17 mouse cellular contexts compared by ENCODE assay signal in genomic region chr1:69559443-69560090, GRCm38 (mm10).
DNase-seq lines count a peak whose midpoint lies in the region; ATAC-seq and TF ChIP-seq lines count a peak whose summit lies in the region.
"Had no signal": no experiment of that assay in that cellular context is flagged by ENCODE, and none has a peak within 500 bp of the region (broad histone marks: within the 10 kb centered on the region; RNA-seq: fewer than 3 reads in every experiment).

No protein-coding gene starts in this region.

- TF ChIP-seq CTCF in MEL (IDR thresholded peaks at IDR 0.05 in 2 of 3, conservative IDR thresholded peaks at IDR 0.05 in 1 of 3; ENCODE audit: control insufficient read depth in 1 of 3, insufficient read depth in 1 of 3, low read depth in 2 of 3, low read length in 3 of 3, poor library complexity in 1 of 3, severe bottlenecking in 1 of 3): no peak
- TF ChIP-seq CTCF in liver, embryonic 14.5 days (IDR thresholded peaks at IDR 0.05; ENCODE audit: low read depth): no peak

- no peaks in the 10 kb centered on the region for H3K27me3 ChIP-seq in MEL (ENCODE audit: control insufficient read depth in 1 of 2, insufficient read depth in 2 of 2, low read length in 2 of 2)
- no peaks in the 10 kb centered on the region for H3K27me3 ChIP-seq in erythroblast, embryonic 14.5 days (ENCODE audit: control insufficient read depth)
- H3K27me3 ChIP-seq in liver, embryonic 14.5 days (ENCODE audit: control insufficient read depth, insufficient read depth, low read length): no peaks in the 10 kb centered on the region
- no peaks in the 10 kb centered on the region for H3K27me3 ChIP-seq in hindbrain, embryonic 14.5 days (ENCODE audit: control insufficient read depth, insufficient read depth, low read length)
- H3K27me3 ChIP-seq: embryonic facial prominence, embryonic 13.5 days had no signal

- TF ChIP-seq RAD21 in MEL (IDR thresholded peaks at IDR 0.05; ENCODE audit: low read depth, low read length): no peak

- peak; percentile 26 for DNase-seq in 416B (ENCODE audit: low read depth)
- peak; percentile 72 for DNase-seq in MEL (ENCODE audit: low read depth, low spot score)
- DNase-seq in liver, embryonic 14.5 days (ENCODE audit: low read depth in 3 of 3, low spot score in 3 of 3): peak; percentile 67 to 76 (median 69)
- no peak for DNase-seq in hindbrain, embryonic 14.5 days (ENCODE audit: low spot score)
- DNase-seq in left cerebral cortex, adult 9 months (ENCODE audit: low spot score in 2 of 2): no peak
- no peak for DNase-seq in lung, postnatal 4 days
- DNase-seq: adrenal gland, postnatal 14 days; cerebellum, adult 8-10 months; gastrocnemius, postnatal 36 days; kidney, adult 9 months; kidney, postnatal 36 days; right cerebral cortex, adult 18-20 months had no signal

- no peak for TF ChIP-seq POLR2A in MEL (IDR thresholded peaks at IDR 0.05; ENCODE audit: control insufficient read depth in 1 of 2, insufficient read depth in 1 of 2, low read depth in 1 of 2, low read length in 2 of 2, poor library complexity in 1 of 2)

- peaks cover 0 to 25% of the 10 kb centered on the region in 2 experiments; a peak in 2 of 4 replicates for H3K36me3 ChIP-seq in MEL (ENCODE audit: control insufficient read depth in 1 of 2, insufficient read depth in 2 of 2, low read length in 2 of 2)
- H3K36me3 ChIP-seq in erythroblast, embryonic 14.5 days (ENCODE audit: control insufficient read depth): no peaks in the 10 kb centered on the region
- H3K36me3 ChIP-seq in liver, embryonic 14.5 days (replicated peaks; ENCODE audit: control insufficient read depth, insufficient read depth, low read depth): no peaks in the 10 kb centered on the region
- H3K36me3 ChIP-seq in hindbrain, embryonic 14.5 days (replicated peaks; ENCODE audit: control insufficient read depth, insufficient read depth): no peaks in the 10 kb centered on the region
- H3K36me3 ChIP-seq: embryonic facial prominence, embryonic 13.5 days; heart, embryonic 10.5 days had no signal

- 21% methylated on average over 5 of the region's 5 CpGs for WGBS in liver, embryonic 14.5 days (ENCODE audit: insufficient replicate concordance)
- WGBS in hindbrain, embryonic 14.5 days: 96% methylated on average over 5 of the region's 5 CpGs

- H3K9ac ChIP-seq in MEL (ENCODE audit: control insufficient read depth, low read depth, low read length, poor library complexity, severe bottlenecking): no peak overlapping the region
- H3K9ac ChIP-seq in liver, embryonic 14.5 days (replicated peaks): no peak overlapping the region
- no peak overlapping the region for H3K9ac ChIP-seq in hindbrain, embryonic 14.5 days
- H3K9ac ChIP-seq: embryonic facial prominence, embryonic 13.5 days had no signal

- no peaks in the 10 kb centered on the region for H3K79me2 ChIP-seq in MEL (ENCODE audit: control insufficient read depth, insufficient read depth, low read length, poor library complexity)

- peak; percentile 90 to 97 for TF ChIP-seq EP300 in MEL (IDR thresholded peaks at IDR 0.05; ENCODE audit: low read depth in 1 of 2, low read length in 2 of 2)
- TF ChIP-seq EP300 in liver, embryonic 14.5 days (IDR thresholded peaks at IDR 0.05; ENCODE audit: low read depth): peak; percentile 97

- no peak overlapping the region for H3K4me3 ChIP-seq in MEL (ENCODE audit: control insufficient read depth in 1 of 2, insufficient read depth in 1 of 2, low read depth in 2 of 2, low read length in 2 of 2)
- H3K4me3 ChIP-seq in erythroblast, embryonic 14.5 days (replicated peaks): peak overlapping the region; percentile 14
- no peak overlapping the region for H3K4me3 ChIP-seq in liver, embryonic 14.5 days (ENCODE audit: insufficient read depth in 1 of 2, low read depth in 2 of 2, low read length in 2 of 2)
- H3K4me3 ChIP-seq in hindbrain, embryonic 14.5 days (replicated peaks; ENCODE audit: low read length): no peak overlapping the region
- H3K4me3 ChIP-seq: embryonic facial prominence, embryonic 13.5 days; heart, embryonic 10.5 days had no signal

- H3K4me1 ChIP-seq in MEL (ENCODE audit: control insufficient read depth in 1 of 2, insufficient read depth in 2 of 2, low read length in 2 of 2): peaks cover 12 to 16% of the 10 kb centered on the region in 2 experiments
- peaks cover 34% of the 10 kb centered on the region for H3K4me1 ChIP-seq in erythroblast, embryonic 14.5 days (ENCODE audit: control insufficient read depth)
- peaks cover 20 to 21% of the 10 kb centered on the region in 2 experiments for H3K4me1 ChIP-seq in liver, embryonic 14.5 days (replicated peaks; ENCODE audit: control insufficient read depth in 2 of 2, insufficient read depth in 2 of 2, low read length in 1 of 2)
- H3K4me1 ChIP-seq in hindbrain, embryonic 14.5 days (replicated peaks; ENCODE audit: control insufficient read depth, insufficient read depth, low read length): no peaks in the 10 kb centered on the region
- H3K4me1 ChIP-seq: embryonic facial prominence, embryonic 13.5 days; heart, embryonic 10.5 days had no signal

- H3K27ac ChIP-seq in MEL (ENCODE audit: control insufficient read depth, low read depth, low read length): peak overlapping the region; percentile 79
- peak overlapping the region; percentile 58 for H3K27ac ChIP-seq in liver, embryonic 14.5 days
- no peak overlapping the region for H3K27ac ChIP-seq in hindbrain, embryonic 14.5 days
- H3K27ac ChIP-seq: embryonic facial prominence, embryonic 13.5 days; heart, embryonic 10.5 days; hindbrain, postnatal 0 days had no signal

- H3K9me3 ChIP-seq in MEL (replicated peaks; ENCODE audit: insufficient read depth, low read length): no peaks in the 10 kb centered on the region
- H3K9me3 ChIP-seq in erythroblast, embryonic 14.5 days (ENCODE audit: control insufficient read depth, low read length): no peaks in the 10 kb centered on the region
- no peaks in the 10 kb centered on the region for H3K9me3 ChIP-seq in liver, embryonic 14.5 days (ENCODE audit: control insufficient read depth, low read length)
- H3K9me3 ChIP-seq in hindbrain, embryonic 14.5 days (ENCODE audit: control insufficient read depth, low read length): no peaks in the 10 kb centered on the region
- H3K9me3 ChIP-seq: embryonic facial prominence, embryonic 13.5 days; heart, embryonic 10.5 days had no signal

- peak overlapping the region; percentile 41 for H3K4me2 ChIP-seq in liver, embryonic 14.5 days (ENCODE audit: low read depth)
- no peak overlapping the region for H3K4me2 ChIP-seq in hindbrain, embryonic 14.5 days (replicated peaks)
- H3K4me2 ChIP-seq: embryonic facial prominence, embryonic 13.5 days had no signal

- ATAC-seq in liver, embryonic 14.5 days (ENCODE audit: insufficient read depth): peak; percentile 100
- no peak for ATAC-seq in hindbrain, embryonic 14.5 days (ENCODE audit: low FRiP score)
- ATAC-seq: hindbrain, postnatal 0 days; lung, postnatal 0 days had no signal

TF ChIP-seq in MEL, 35 proteins besides CTCF, POLR2A, EP300 and RAD21:
- TF ChIP-seq BHLHE40 (IDR thresholded peaks at IDR 0.05; ENCODE audit: borderline replicate concordance, low read depth, low read length) (no peak), TBP (IDR thresholded peaks at IDR 0.05; ENCODE audit: low read depth, low read length) (0 out of 2 replicates have a peak, but pooled peaks have one; percentile 36), HCFC1 (IDR thresholded peaks at IDR 0.05; ENCODE audit: low read depth, low read length) (peak; percentile 48; the same call in 1 of the 2 replicates), ELF1 (IDR thresholded peaks at IDR 0.05; ENCODE audit: low read depth, low read length) (0 out of 2 replicates have a peak, but pooled peaks have one; percentile 28), GABPA (IDR thresholded peaks at IDR 0.05; ENCODE audit: low read depth, low read length) (no peak), MAZ (IDR thresholded peaks at IDR 0.05; ENCODE audit: low read depth, low read length) (peak; percentile 87), JUND (IDR thresholded peaks at IDR 0.05; ENCODE audit: low read depth, low read length) (no peak), TAL1 (IDR thresholded peaks at IDR 0.05; ENCODE audit: low read length) (peak; percentile 76), TCF12 (IDR thresholded peaks at IDR 0.05; ENCODE audit: low read depth, low read length) (peak; percentile 95), CHD2 (IDR thresholded peaks at IDR 0.05; ENCODE audit: low read length) (no peak), UBTF (IDR thresholded peaks at IDR 0.05; ENCODE audit: borderline replicate concordance, insufficient read depth, low read depth, low read length) (no peak), ETS1 (IDR thresholded peaks at IDR 0.05; ENCODE audit: low read depth, low read length) (peak; percentile 79), SMC3 (IDR thresholded peaks at IDR 0.05; ENCODE audit: low read depth, low read length) (no peak), NELFE (IDR thresholded peaks at IDR 0.05; ENCODE audit: low read depth, low read length) (no peak), KAT2A (conservative IDR thresholded peaks at IDR 0.05; ENCODE audit: low read depth, low read length) (0 out of 2 replicates have a peak, but pooled peaks have one; percentile 26), MYB (IDR thresholded peaks at IDR 0.05; ENCODE audit: low read depth, low read length) (peak; percentile 83), ZKSCAN1 (IDR thresholded peaks at IDR 0.05; ENCODE audit: low read depth, low read length) (no peak), ZMIZ1 (IDR thresholded peaks at IDR 0.05; ENCODE audit: low read depth, low read length) (no peak), RCOR1 (IDR thresholded peaks at IDR 0.05; ENCODE audit: low read depth, low read length) (peak; percentile 59; the same call in 1 of the 2 replicates), E2F4 (IDR thresholded peaks at IDR 0.05; ENCODE audit: borderline replicate concordance, low read depth, low read length) (no peak), NRF1 (IDR thresholded peaks at IDR 0.05; ENCODE audit: insufficient read depth, low read depth, low read length, poor library complexity, severe bottlenecking) (no peak), MAFK (IDR thresholded peaks at IDR 0.05; ENCODE audit: borderline replicate concordance, low read depth, low read length) (peak; percentile 22; the same call in 1 of the 2 replicates), MYC (IDR thresholded peaks at IDR 0.05; ENCODE audit: low read depth, low read length) (no peak), USF1 (IDR thresholded peaks at IDR 0.05; ENCODE audit: low read depth, low read length) (no peak), MEF2A (IDR thresholded peaks at IDR 0.05; ENCODE audit: extremely low read depth, insufficient replicate concordance, low read depth, low read length, poor library complexity, severe bottlenecking) (no peak), SIN3A (IDR thresholded peaks at IDR 0.05; ENCODE audit: low read length) (peak; percentile 70; the same call in 1 of the 2 replicates), GATA1 (IDR thresholded peaks at IDR 0.05; ENCODE audit: low read depth, low read length) (peak; percentile 93), ZC3H11A (IDR thresholded peaks at IDR 0.05; ENCODE audit: low read depth, low read length) (no peak), MAX (IDR thresholded peaks at IDR 0.05; ENCODE audit: low read length) (no peak)

Comparison
In these comparisons a context has a peak if more than half of its experiments do, and no peak if none do; other contexts are left out.
1. DNase-seq: peak in 416B (single experiment), MEL (single experiment) and liver, embryonic 14.5 days (3 of 3); none in hindbrain, embryonic 14.5 days (single experiment), left cerebral cortex, adult 9 months (0 of 2) and lung, postnatal 4 days (0 of 2).